Mouse (Mus musculus): ENCODE measurements at regions not wholly inside any gene's neighbourhood (a gene's known extent, or its start where the extent isn't known, plus 50 kb on each side); places are given as distances from the start of the nearest gene placed in this dataset.

DNA sequence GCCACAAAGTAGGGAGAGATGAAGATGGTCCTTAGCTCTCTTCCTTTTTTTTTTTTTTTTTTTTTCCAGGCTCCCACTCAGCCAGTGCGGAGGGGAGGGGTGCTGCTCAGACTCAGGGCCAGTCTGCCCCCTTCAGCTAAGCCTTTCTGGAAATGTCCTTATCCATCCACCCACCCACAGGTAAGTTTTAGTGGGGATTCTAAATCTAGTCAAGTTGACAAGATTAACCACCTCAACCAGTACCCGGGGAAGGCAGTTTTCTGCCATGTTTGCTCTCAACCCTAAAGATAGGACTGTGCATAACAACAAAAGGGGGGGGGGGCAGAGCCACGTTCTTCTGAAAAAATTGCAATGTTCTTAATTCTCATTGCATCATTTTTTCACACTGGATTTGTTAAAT lies 222.6 kb upstream of the Btg1 start:
- TF ChIP-seq CTCF (IDR thresholded peaks at IDR 0.05; ENCODE audit: extremely low read depth, insufficient read depth, low read length) (no peak), POLR2A (IDR thresholded peaks at IDR 0.05; ENCODE audit: extremely low read depth, insufficient read depth, low read length) (no peak)
